Comparison of ENCODE assay signal across 9 mouse cellular contexts in genomic region chr3:116804746-116805285, GRCm38 (mm10). TPM values are rescaled to one million over a fixed set of nuclear protein-coding genes. Genes with fewer than 3 reads are reported as not detected.
DNase-seq lines count a peak whose midpoint lies in the region; ATAC-seq and TF ChIP-seq lines count a peak whose summit lies in the region.
"Had no signal": no experiment of that assay in that cellular context is flagged by ENCODE, and none has a peak within 500 bp of the region (broad histone marks: within the 10 kb centered on the region; RNA-seq: fewer than 3 reads in every experiment).

No protein-coding gene starts in this region.

- ATAC-seq in intestine, embryonic 14.5 days (replicated peaks; ENCODE audit: low FRiP score, low TSS enrichment, low read depth), result no peak
- no peak for ATAC-seq in intestine, embryonic 16.5 days

- no peak for TF ChIP-seq CTCF in cortical plate, adult 2 months (IDR thresholded peaks at IDR 0.05; ENCODE audit: extremely low read depth, insufficient read depth, low read length)

- H3K9ac ChIP-seq in intestine, embryonic 14.5 days (ENCODE audit: low read length), result no peak overlapping the region
- H3K9ac ChIP-seq in intestine, embryonic 16.5 days (ENCODE audit: low read depth, low read length), result no peak overlapping the region

- H3K4me2 ChIP-seq in intestine, embryonic 14.5 days (ENCODE audit: low read length), result 0 out of 2 replicates have a peak overlapping the region, but pooled peaks have one; percentile 23
- H3K4me2 ChIP-seq in intestine, embryonic 16.5 days (ENCODE audit: low read depth, low read length), result no peak overlapping the region

- H3K27ac ChIP-seq in intestine, embryonic 14.5 days (ENCODE audit: low read depth), result no peak overlapping the region
- no peak overlapping the region for H3K27ac ChIP-seq in intestine, embryonic 16.5 days (ENCODE audit: low read length)
- no peak overlapping the region; the same call in 1 of the 2 replicates for H3K27ac ChIP-seq in cortical plate, adult 2 months (ENCODE audit: insufficient read depth, low read length)

- H3K27me3 ChIP-seq in intestine, embryonic 14.5 days (replicated peaks; ENCODE audit: control insufficient read depth, insufficient read depth, low read length), result no peaks in the 10 kb centered on the region
- no peaks in the 10 kb centered on the region for H3K27me3 ChIP-seq in intestine, embryonic 16.5 days (replicated peaks; ENCODE audit: control insufficient read depth, insufficient read depth, low read length)

- H3K4me3 ChIP-seq in intestine, embryonic 14.5 days (ENCODE audit: low read depth, low read length), result no peak overlapping the region
- H3K4me3 ChIP-seq in intestine, embryonic 16.5 days (ENCODE audit: low read length), result no peak overlapping the region
- H3K4me3 ChIP-seq in cortical plate, adult 2 months (ENCODE audit: insufficient read depth, low read length), result peak overlapping the region; percentile 22; the same call in 1 of the 2 replicates

- TF ChIP-seq POLR2A in cortical plate, adult 2 months (IDR thresholded peaks at IDR 0.05; ENCODE audit: extremely low read depth, insufficient read depth, low read length), result no peak

- H3K4me1 ChIP-seq in intestine, embryonic 14.5 days (replicated peaks; ENCODE audit: control insufficient read depth, insufficient read depth, low read length), result 0 out of 2 replicates have a peak, but pooled peaks cover 5% of the 10 kb centered on the region
- H3K4me1 ChIP-seq in intestine, embryonic 16.5 days (ENCODE audit: control insufficient read depth, insufficient read depth, low read length), result 0 out of 2 replicates have a peak, but pooled peaks cover 5% of the 10 kb centered on the region
- H3K4me1 ChIP-seq in cortical plate, adult 2 months (ENCODE audit: control insufficient read depth, insufficient read depth, low read length), result peaks cover 2% of the 10 kb centered on the region; the same call in 1 of the 2 replicates

- peak; percentile 25 for DNase-seq in adrenal gland, adult 2 months
- no peak for DNase-seq in adrenal gland, postnatal 10 days
- DNase-seq in intestine, embryonic 14.5 days (ENCODE audit: low spot score), result no peak
- DNase-seq in forelimb bud, embryonic 11.5 days (ENCODE audit: low read depth, low spot score), result peak; percentile 6
- no peak for DNase-seq in right cerebral cortex, postnatal 25 days
- no peak for DNase-seq in lung, postnatal 36 days
- DNase-seq: kidney, postnatal 14 days had no signal

- no peaks in the 10 kb centered on the region for H3K9me3 ChIP-seq in intestine, embryonic 14.5 days (ENCODE audit: control insufficient read depth, low read length)
- no peaks in the 10 kb centered on the region for H3K9me3 ChIP-seq in intestine, embryonic 16.5 days (ENCODE audit: control insufficient read depth, low read length)

- WGBS in intestine, embryonic 14.5 days, result 47% methylated on average over 6 of the region's 6 CpGs
- 52% methylated on average over 6 of the region's 6 CpGs for WGBS in intestine, embryonic 16.5 days

- H3K36me3 ChIP-seq in intestine, embryonic 14.5 days (ENCODE audit: control insufficient read depth, insufficient read depth, low read length), result peaks cover 5% of the 10 kb centered on the region; the same call in 1 of the 2 replicates
- H3K36me3 ChIP-seq in intestine, embryonic 16.5 days (ENCODE audit: control insufficient read depth, insufficient read depth, low read length), result no peaks in the 10 kb centered on the region

RNA-seq across cellular contexts. Expression of gene Agl, which starts 3.1 kb away (rescaled TPM):
- 10 to 100 TPM; 53.8 to 54.6 TPM for total RNA-seq in adrenal gland, adult 2 months (2021)
- 9.7 and 9.8 TPM in 2 replicates for polyA plus RNA-seq in adrenal gland, adult 2 months (2012; rRNA removed)
- 10 to 100 TPM; 43.5 to 66.5 TPM for total RNA-seq in adrenal gland, postnatal 10 days (2021)
- polyA plus RNA-seq in intestine, embryonic 14.5 days (2014; fragmentation: Nextera tagmentation; extraction: Ambion mirVana), result 14.6 TPM in 2 replicates
- polyA plus RNA-seq in intestine, embryonic 16.5 days (2015; fragmentation: Nextera tagmentation; extraction: Ambion mirVana), result 9.9 and 10.3 TPM in 2 replicates
- 16.3 and 16.7 TPM in 2 replicates for polyA plus RNA-seq in cortical plate, adult 2 months (2012; rRNA removed)

RNA-seq across cellular contexts. Expression of gene Frrs1, which starts 54.4 kb away (rescaled TPM):
- 10 to 100 TPM; 10.1 to 26.8 TPM for total RNA-seq in adrenal gland, adult 2 months (2021)
- polyA plus RNA-seq in adrenal gland, adult 2 months (2012; rRNA removed), result 11.9 and 18.5 TPM in 2 replicates
- 10 to 100 TPM; 13.9 to 17.4 TPM for total RNA-seq in adrenal gland, postnatal 10 days (2021)
- polyA plus RNA-seq in intestine, embryonic 14.5 days (2014; fragmentation: Nextera tagmentation; extraction: Ambion mirVana), result 35.1 and 36.7 TPM in 2 replicates
- 44.6 and 44.7 TPM in 2 replicates for polyA plus RNA-seq in intestine, embryonic 16.5 days (2015; fragmentation: Nextera tagmentation; extraction: Ambion mirVana)
- polyA plus RNA-seq in cortical plate, adult 2 months (2012; rRNA removed), result 1.1 and 1.7 TPM in 2 replicates

Comparison
In these comparisons a context has a peak if more than half of its experiments do, and no peak if none do; other contexts are left out.
1. DNase-seq: peak in adrenal gland, adult 2 months (single experiment) and forelimb bud, embryonic 11.5 days (single experiment); none in adrenal gland, postnatal 10 days (single experiment), intestine, embryonic 14.5 days (single experiment), right cerebral cortex, postnatal 25 days (single experiment) and lung, postnatal 36 days (single experiment).